Mouse (Mus musculus) adrenal gland, postnatal 4 days (tissue): ENCODE results near the gene Canx. TPM values are rescaled to one million over a fixed set of nuclear protein-coding genes. Genes with fewer than 3 reads are reported as not detected.
A peak's percentile ranks its signal among the peaks of the same experiment; 100 is the strongest.
"Not testable (repeated sequence)": the region's sequence is repeated elsewhere in the genome, so short reads cannot be mapped to it uniquely, and the experiment has no call there.

Source experiments
- DNase-seq, 2 experiments: peaks; one replicate each; pipeline ENCODE4 v3.0.0; 2021 to 2022; ENCODE audit warnings: low spot score in 2 of 2, mixed read lengths in 2 of 2
- long read RNA-seq, 2 experiments: library from polyadenylated mRNA; stranded (forward); transcript quantifications; one replicate each; pipeline ENCODE4 v2.0.0; 2021
- total RNA-seq, 2 experiments: library from RNA; stranded (reverse); gene quantifications; 2 replicates each; pipeline ENCODE4 v1.2.3; 2021

Canx gene
- total RNA-seq = 100 to 1,000 TPM; 444 to 454 TPM
- long read RNA-seq, experiment 1, full-length matches to known transcripts = 65 of 91 reads
- long read RNA-seq, experiment 1, partial matches to known transcripts = 11 of 91 reads
- long read RNA-seq, experiment 1, other reads (novel, unspliced or antisense) = 15 of 91 reads
- long read RNA-seq, experiment 2, full-length matches to known transcripts = 312 of 412 reads
- long read RNA-seq, experiment 2, partial matches to known transcripts = 44 of 412 reads
- long read RNA-seq, experiment 2, other reads (novel, unspliced or antisense) = 56 of 412 reads

DNA sequence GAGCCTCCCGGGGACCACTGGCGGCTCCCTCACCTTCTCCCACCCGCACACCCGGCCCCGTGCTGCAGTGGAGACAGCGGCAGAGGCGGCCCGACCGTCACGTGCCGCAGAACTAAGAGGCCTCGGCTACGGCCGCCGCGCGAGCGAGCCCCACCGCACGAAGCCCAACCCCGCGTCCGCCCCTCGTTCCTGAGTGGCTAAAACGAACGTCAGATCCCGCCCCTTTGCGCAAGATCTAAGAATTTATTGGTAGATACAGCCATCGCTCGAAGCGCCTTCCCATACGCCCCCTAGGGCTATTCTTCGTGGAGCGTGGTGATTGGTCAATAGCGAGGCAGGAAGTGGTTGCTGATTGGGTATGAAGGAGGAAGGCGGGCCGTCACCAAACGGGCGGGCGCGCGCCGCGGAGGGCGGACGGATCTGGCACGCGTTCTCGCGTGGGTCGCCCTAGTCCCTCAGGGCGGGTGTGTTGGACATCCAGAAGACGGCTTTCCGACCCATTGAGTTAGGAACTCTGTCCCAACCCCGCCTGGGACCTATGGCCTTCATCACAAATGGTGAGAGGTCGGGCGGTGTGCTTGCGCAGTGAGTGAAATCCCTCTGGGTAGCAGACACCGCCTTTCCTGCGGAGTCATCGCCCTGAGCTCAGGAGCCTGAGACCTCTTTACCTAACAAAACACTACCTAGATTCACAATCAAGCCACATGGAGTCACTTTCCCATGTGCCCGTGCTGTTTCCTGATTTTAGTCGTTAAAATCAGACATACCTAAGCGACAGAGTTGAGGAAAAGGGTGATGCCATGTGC is at the start of gene Canx:
Gene Canx (minus strand): TSS at position 178 of the 806 bp plus-strand sequence.
- DNase-seq = peak; percentile 96 to 97

DNA sequence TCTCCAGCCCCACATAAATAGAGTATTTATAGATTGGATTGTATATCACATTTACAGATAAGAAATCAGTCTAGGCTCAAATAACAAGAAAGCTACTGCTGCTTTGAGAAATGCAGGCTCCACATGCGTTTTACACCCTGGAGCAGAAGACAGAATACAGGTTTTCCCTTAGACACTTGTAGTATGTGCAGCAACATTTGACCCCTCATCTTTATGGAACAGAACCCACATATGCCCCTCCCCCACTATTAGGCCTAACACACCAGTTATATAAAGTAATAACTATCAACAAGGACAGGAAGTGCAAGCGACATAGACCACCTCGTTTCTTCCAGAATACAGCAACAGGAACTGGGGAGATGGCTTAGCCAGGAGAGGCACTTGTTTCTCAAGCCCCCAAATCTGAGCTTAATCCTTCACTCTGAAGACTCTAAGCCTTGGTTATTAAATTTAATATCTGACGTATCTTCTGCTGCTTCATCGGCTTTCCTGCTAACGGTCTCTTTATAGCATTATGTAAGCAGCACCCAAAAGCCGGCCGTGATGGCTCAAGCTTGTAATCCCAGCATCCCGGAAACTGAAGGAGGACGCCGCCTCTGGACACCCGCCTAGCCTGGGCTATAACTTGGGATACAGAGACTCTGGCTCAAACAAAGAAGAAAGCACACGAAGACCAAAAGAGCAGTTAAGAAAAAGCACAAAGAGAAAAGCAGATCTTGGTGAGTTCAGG is 49.0 kb upstream of the Canx start:
- DNase-seq = no peak

DNA sequence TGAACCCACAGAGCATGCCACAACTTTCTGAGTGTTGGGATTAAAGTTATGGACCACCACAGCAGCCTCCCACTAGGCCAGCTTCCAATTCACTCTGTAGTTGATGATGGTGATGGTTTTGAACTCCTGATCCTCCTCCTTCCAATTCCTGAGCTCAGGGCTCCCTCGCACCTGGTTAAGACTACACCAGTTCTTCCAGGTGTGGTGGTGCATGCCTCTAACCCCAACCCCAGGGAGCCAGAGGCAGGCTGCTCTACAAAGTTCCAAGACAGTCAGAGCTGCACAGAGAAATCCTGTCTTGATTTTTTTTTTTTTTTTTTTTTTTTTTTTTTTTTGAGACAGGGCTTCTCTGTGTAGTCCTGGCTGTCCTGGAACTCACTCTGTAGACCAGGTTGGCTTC is 48.1 kb upstream of the Canx start:
- DNase-seq = no peak

DNA sequence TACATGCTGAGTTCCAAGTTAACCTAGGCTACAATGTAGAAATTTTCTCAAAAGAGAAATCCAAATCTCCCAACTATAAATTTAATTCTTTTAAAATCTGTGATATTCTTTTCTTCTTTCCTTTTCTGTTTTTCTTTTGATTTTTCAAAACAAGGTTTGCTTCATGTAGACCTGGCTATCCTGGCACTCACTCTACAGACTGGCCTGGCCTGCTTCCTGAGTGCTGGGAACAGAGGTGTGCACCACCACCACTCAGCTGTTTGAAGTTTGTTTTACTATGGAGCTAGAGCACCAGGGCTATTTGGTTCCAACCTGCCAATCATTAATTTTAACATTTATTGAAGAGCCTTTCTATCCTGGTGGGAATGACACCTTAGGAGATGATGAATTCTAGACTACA is 47.6 kb upstream of the Canx start:
- DNase-seq = no peak

DNA sequence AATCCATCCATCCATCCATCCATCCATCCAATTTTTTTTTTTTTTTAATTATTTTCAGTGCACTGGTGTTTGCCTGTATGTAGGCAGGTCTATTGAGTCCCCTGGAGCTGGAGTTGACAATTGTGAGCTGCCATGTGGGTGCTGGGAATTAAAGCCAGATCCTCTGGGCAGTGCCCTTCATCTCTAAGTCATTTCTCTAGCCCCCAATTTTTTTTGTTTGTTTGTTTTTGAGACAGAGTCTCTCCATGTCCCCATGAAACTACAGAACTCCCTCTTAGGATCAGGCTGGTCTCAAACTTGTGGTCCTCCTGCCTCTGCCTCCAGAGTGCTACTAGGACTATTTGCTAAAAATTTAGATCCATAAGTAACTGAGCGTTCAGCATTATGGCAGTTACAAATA is 46.4 kb upstream of the Canx start:
- DNase-seq = no peak

DNA sequence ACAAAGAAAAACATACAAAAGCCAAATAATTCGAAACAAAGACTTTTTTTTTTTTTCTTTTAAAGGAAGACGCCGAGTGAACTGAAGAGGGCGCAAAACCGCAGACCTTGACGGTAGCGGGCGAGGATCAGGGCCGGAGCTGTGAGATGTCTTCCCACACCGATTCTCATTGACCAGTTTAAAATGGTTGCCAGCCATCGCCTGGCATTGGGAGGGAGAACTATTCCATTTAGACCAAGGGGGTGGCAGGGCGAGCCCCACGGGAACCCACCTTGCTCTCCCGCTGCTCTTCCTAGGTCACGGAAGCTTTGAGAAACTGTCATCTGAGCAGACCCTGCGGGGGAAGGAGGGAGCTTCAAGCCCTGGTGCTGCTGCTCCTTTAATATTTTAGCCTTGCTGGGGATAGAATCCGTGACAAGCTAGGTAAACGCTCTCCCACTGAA is 45.9 kb upstream of the Canx start:
- DNase-seq = no peak

DNA sequence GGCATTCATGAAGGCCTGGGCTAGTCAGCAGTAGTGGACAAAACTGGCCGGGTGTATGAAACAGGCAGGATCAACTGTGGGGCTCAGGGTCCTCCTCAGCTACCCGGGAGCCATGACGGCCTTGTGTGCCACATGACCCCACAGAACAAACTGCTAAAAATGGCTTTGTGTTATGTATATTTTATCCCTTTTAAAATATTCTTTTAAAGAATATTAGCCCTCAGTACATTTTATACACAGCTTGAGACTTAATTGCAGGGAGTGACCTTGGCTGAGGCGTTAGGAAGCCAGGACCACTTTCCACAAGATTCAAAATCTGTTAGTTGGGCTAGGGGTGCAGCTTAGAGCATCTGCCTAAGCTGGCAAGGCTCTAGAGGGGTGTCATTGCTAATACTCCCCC is 45.5 kb upstream of the Canx start:
- DNase-seq = no peak

DNA sequence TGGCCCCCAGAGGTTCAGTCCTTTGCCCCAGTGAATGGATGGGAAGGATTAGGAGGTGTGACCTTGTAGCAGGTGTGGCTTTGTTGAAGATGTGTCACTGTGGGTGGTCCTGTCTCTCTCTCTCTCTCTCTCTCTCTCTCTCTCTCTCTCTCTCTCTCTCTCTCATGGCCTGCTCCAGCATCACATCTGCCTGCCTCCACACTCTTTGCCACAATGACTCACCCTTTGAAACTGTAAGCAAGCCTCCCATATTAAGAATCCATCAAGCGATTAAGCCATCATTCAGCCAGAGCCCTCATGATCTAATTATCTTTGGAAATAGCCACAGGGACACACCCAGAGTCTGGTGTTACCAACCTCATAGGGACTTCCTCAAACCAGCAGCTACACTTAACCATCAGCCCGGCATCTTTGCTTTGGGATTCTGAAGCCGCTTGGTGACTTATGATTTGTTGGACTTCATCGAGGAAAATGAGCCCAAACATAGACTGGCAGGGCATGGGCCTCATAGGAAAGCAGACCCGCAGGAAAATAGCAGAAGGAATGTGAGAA is 44.0 kb upstream of the Canx start:
- DNase-seq = no peak

DNA sequence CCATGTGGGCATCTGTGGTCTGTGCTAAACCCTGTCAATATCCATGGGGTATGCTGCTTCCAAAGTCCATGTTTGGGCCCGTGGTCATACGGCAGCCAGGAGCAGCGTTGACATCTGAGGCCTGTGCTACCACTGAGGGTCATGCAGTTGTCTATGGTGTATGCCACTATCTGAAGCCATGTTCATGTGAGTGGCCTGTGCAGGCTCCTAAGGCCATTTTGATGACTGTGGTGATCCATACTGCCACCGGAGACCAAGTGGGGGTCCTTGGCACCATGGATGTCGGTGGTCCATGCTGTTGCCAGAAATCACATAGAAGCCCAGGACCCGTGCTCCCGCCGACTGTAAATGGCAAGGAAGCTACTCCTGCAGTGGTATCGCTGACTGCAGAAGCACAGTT is 42.1 kb upstream of the Canx start:
- no peak for DNase-seq

DNA sequence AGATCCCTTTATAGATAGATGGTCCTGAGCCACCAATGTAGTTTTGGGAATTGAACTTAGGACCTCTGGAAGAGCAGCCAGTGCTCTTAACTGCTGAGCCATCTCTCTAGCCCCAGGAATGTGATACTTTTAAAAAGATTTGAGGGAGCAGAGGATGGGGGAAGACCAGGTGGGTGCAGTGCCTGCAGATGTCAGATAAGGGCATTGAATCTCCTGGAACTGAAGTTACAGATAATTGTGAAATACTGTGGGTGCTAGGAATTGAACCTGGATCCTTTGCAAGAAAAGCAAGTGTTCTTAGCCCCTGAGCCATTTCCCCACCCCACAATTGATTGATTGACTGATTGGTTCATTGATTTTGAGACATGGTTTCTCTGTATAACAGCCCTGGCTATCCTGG is 39.8 kb upstream of the Canx start:
- DNase-seq = no peak

DNA sequence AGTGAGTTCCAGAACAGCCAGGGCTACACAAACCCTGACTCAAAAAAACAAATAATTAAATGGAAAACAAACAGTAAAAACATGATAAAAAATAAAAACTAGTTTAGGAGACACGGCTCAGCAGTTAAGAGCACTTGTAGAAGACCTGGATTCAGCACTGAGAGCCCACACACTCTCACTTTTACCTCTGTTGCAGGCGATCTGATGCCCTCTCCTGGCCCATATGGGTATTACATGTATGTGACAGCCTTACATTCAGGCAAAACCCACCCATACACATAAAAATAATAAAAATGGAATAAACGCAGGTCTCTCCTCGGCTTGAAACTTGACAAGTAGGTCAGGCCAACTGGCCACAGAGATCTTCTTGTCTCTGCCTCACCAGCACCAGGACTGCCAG is 39.1 kb upstream of the Canx start:
- peak; percentile 37 to 57 for DNase-seq

DNA sequence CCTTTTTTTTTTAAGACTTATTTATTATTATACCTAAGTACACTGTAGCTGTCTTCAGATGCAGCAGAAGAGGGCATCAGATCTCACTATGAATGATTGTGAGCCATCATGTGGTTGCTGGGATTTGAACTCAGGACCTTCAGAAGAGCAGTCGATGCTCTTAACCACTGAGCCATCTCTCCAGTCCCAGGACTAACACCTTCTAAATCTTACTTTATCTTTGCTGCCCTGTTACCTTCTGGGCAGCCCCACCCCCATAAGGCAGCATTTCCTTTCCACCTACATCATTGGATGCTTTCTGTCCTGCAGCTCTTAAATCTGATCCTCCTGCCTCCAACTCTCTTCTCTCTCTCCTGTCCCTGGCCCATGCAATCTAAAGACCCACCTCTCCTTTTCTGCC is 35.8 kb upstream of the Canx start:
- not testable (repeated sequence) for DNase-seq

DNA sequence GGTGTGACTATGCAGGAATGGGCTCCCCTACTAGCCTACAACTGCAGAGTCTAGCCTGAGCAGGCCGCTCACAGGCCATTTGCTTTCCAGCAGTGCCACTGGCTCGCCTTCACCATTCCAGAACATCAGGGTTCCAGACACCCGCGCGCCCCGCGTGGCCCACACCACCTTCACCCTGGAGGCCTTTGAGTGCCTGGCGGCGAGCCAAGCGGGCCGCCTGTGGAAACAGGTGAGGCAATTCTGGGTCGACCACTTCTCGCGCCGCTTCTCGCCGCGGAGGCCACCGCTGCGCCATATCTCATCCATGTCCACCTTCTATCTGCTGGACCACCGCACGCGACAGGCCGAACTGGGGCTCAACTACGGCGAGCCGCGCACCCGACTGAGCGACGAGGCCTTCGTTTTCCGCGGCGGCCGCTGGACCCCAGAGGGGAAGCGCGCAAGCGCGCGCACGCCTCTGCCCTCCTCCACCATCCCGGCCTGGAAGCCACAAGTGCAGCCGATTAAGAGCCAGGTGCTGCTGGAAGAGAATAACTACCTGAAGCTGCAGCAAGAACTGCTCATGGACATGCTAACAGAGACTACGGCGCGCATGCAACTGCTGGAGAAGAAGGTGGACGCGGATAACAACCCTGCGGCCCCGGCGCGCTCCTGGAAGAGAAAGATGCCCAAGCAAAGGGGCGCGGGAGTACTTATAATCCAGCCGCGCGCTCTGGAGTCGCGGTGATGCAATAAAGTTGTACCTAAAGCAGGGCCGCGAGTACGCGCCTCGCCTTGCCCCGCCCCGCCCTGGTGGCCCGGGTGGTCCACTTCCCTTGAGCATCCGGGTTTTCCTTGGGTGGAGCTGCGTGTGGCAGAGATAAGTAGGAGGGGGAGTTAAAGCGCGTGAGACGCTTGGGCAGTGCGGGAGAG is 33.7 kb upstream of the Canx start:
- no peak for DNase-seq

DNA sequence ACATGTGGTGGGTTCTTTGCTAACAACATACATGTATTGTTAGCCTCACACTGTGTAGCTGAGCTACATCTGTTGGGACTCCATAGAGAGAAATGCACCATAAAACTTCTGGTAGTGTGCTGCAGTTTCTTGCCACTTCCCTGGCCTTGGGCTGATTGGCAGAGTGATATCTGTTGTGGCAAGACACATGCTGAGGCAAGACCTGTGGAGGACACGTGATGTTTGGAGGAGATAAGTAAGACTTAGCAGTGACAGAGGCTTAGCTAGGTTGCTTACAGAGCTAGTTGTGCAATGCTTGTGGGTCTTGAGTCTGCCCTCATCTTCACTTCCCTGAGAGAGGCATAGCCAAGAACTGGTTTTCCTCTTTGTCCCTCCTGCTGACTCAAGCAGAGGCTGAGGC is 29.9 kb upstream of the Canx start:
- no peak for DNase-seq

DNA sequence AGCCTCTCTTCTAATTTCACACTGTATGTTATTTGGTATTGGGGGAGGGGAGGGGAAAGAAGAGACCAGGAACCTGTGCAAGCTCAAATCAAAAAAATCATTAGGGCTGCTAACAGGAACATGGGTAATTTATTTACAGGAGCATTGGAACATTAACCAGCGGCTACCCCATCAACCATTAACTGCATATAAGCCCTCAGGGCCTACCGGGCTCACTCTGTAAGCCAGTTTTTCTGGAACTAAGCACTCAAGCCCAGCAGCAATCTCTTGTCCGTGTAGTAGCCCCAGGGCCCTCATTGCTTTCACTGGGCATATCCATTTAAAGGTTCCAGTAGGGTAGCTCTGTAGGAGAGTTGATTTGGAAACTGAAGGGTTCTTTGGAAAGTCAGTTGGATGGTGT is 29.4 kb upstream of the Canx start:
- no peak for DNase-seq

DNA sequence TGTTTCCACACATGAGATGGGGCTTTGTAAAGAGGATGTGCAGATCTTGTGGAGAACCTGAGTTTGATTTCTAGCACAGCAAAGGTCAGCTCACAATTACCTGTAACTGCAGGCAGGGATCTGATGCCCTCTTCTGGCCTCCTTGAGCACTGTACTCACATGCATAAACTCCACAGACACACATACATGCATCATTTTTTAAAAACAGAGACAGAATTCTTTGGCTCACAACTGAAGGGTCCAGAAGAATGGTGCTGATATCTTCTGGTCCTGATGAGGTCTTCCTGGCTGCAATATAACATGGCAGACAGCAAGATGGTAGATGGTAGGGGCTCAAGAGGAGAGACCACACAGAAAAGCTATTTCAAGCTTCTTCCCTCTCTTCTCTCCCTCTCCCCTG is 28.7 kb upstream of the Canx start, which contains the start of gene Cby3:
Gene Cby3 (plus strand): TSS at position 301 of the 400 bp plus-strand sequence.
- DNase-seq = no peak

DNA sequence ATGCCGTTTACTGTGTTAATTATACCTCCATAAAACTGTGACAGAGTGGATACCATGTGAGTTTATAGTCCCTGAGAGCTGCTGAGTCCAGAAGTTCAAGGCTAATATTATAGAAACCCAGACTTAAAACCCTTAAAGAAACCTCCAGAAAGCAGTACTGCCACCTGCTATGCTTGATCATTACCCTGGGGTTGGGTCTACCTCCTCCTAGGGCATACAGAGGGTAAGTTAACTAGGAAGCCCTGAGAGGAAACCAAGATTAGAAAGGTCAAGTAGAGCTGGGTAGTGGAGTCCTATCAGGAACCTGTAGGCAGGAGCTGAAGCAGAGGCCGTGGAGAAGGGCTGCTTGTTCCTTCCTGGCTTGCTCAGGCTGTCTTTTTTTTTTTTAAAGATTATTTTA is 26.7 kb upstream of the Canx start:
- no peak for DNase-seq

DNA sequence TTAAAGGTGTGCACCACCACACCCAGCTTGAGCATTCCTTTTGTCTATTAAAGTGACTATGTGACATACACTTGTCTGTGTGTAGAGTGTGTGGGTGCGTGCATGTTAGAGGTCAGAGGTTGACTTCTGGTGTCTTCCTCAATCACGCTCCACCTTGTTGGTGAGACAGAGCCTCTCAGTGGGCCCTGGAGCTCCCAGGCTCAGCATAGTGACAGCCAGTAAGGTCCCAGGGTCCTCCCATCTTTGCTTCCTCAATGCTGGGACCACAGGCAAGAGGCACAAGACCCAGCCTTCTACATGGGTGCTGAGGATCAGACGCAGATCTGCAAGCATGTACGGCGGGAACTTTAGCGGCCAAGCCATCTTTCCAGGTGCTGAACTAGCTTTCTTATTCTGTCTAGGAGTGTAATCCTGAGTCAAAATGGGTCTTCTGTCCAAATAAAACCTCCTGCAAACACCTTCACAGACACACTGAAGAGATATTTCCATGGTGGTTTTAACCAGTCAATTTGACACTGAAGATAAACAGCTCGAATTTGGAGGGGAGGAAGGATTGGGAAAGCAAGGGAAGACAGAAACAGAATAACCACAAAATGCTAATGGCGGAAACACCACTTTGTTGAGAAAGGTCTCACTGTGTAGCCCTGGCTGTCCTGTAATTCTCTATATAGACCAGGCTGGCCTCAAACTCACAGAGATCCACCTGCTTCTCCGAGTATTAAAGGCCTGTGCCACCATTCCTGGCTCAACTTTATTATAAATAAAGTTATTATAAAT is 21.0 kb upstream of the Canx start:
- DNase-seq = no peak

DNA sequence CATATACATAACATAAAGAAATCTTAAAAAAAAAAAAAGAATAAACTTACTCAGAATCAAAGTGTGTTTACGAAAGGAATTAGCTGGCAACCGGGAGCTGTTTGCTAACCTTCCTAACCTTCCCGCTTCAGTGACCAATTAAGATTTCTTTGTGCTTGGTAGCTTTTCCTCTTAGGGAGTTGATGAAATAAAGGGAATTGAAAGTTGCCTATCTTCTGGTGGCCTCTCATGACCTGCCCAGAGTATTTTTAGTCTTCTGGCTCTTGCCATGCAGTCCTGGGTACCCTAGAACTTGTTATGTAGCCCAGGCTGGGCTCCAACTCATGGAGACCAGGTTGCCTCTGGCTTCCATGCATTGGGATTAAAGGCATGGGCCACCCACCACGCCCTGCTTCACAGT is 20.0 kb upstream of the Canx start:
- no peak for DNase-seq

DNA sequence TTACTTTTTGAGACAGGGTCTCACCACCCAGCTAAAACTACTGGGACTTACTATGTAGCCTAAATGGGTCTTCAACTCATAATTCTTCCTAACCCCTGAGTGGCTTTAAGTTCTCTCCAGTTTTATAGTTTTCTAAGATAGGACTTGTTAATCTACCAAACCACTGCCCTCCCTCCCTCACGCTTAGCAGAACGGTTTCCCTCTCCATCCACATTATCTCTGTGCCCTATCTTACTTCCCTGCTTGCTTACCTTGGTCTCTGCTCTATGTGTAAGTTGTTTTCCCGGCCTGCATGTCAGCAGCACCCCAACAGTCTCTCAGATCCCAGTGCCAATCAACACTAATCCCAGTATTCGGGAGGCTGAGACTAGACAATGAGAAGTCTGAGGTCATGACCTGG is 11.4 kb upstream of the Canx start:
- DNase-seq = no peak
